Mouse (Mus musculus): Measurements from ENCODE around the gene Vps16. TPM values are rescaled to one million over a fixed set of nuclear protein-coding genes. Genes with fewer than 3 reads are reported as not detected.

The Vps16 gene
- total RNA-seq (2021) (10 to 100 TPM; 55.4 to 57.0 TPM), polyA plus RNA-seq (2012; rRNA removed) (44.8 and 44.9 TPM in 2 replicates)
- long read RNA-seq, transcript Vps16-201 (24 exons, 3,161 nt), result major isoform, 34 of 43 reads
- long read RNA-seq, partial matches to known transcripts, result 1 of 43 reads
- long read RNA-seq, other reads (novel, unspliced or antisense), result 8 of 43 reads

DNA sequence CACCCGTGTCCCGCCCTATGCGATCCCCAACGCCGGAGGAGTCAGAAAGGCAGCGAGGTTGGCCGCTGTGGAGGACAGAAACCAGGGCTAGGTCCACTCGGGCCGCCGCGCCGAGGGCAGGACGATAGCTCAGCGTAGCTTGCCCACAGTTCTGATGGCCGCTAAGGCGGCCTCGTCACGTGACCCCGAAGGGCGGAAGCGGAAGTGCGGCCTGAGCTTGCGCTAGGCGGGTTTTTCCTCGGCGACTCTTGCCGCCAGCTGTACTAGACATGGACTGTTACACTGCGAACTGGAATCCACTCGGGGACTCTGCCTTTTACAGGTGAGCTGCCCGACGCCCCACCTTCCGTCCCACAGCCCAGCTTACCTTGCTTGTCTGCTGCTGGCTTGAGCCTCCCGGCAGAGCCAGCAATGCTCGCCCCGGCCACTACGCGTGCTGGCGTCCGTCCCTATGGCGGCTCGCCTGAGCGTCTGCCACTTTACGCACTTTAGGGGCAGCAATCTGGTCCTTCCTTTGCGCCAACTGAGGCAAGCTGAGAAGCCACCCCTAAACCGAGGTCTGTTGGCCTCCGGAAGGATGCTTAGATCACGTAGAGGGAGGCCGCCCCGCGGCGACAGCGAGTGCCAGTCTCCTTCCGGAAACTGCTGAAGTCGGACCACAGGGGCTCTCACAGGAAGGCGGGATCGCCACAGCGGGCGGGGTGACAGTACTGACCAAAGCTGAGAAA, at the start of gene Vps16, which contains the start of gene Pced1a:
Gene Vps16 (plus strand): TSS at position 214 of the 728 bp plus-strand sequence.
Gene Pced1a (minus strand): TSS at position 576 of the 728 bp plus-strand sequence.
- DNase-seq, result peak; percentile 96

DNA sequence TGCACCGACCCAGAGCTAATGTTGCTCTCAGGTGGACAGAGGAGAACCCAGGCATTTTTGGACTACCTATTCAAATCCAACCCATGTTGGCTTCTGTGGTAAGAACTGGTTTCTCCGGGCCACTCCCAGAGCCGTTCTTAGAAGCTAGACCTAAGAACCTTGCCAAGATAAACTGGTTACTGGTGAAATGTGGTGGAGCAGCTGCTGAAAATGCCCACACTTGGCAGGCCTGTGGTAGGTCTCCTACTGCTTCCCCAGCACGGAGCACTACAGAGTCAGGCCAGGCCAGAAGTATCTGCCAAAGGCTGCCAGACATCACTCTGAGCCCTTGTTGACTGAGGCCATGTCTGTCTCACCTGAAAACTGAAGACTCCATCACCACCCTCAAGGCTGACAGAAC, 49.2 kb upstream of the Vps16 start:
- no peak for DNase-seq

DNA sequence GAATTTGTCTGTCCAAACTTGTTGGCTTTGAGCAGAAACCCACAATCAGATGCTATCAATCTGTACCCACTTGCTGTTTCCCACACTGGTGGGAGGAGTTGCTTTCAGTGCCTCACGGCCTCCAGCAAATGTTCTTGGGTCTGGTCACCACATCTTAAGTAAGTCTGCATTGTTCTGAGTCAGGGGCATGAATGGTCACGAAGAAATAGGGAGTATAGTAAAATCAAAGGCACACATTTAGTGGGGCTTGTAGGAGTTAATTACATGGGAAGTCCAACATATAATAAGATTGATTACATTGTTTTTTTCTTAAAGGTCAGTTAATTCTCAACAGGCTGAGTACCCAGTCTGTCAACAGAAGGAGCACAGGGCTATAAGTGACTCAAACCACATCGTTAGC, 40.9 kb upstream of the Vps16 start:
- DNase-seq, result no peak

DNA sequence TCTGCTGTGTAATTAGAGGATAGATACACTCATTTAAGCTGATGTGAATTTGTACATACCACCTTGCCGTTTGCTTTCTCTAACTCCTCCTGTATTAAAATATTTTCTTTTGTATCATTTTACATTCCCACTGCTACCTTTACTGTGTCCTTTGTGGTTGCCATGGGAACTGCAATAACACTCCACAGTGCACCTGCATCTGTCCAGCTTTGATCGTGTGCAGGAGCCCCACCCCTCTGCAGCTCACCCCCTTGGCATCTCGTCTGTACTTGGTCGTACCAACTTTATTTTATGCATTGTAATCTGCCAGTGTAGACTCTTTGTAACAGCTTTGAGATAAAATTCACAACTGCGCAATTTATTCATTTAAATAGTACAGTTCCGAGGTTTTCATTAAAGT, 40.2 kb upstream of the Vps16 start:
- no peak for DNase-seq

DNA sequence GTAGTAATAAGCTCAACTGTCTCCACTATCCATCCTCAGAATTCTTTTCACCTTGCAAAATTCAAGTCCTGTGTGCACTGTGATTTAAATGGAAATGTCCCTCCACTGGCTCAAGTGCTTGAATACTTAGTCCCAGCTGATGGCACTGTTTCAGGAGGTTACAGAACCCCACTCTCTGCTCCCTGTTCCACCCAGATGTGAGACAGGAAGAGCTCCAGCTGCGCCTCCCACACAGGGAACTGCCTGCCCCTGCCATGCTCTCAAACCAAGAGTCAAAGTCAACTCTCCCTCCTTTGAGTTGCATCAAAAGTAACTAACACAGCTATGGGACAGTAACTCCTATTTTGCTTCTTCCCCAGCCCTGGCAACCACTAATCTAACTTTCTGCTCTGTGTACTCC, 37.9 kb upstream of the Vps16 start:
- DNase-seq, result no peak

DNA sequence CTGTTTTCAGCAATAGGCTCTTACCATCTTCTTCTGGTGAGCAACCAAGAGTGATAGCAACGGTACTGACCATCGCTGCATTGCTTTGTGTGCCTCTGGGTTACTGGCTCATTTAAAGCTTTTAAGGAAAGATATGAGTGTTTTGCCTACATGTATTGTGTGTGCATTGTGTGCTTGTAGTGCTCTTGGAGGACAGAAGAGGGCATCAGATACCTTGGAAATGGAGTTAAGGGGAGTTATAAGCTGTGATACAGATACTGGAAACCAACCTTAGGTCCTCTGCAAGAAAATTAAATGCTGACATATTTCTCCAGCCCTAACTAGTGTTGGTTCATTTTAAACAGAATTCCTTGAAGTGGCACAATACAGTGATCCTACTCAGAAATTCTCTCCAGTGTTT, 35.3 kb upstream of the Vps16 start:
- DNase-seq, result no peak

DNA sequence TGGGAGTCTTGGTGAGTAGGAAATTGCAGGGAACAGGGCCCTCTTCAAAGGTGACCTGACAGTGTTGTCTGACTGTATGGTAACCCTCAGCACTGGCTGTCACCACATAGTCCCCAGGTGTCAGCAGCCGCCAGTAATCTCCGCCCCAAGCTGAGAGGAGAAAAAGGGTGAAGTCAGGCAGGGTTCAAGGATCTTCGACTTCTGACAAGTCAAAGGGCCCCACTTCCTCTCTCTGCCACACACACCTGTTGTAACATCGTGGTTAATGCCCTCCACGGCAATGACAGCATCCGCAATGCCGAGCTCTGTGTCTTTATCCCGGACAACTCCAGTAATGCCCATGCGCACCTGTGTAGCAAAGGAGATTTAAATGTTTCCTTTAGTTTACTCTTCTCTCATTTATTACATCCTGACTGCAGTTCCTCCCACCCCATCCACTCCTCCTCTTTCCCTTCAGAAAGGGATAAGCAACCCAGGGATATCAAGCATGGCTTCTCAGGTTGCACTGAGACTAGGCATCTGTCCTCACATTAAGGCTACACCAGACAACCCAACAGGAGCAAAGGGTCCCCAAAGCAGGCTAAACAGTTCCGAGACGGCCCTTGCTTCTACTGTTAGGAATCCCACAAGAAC, 33.0 kb upstream of the Vps16 start:
- no peak for DNase-seq

DNA sequence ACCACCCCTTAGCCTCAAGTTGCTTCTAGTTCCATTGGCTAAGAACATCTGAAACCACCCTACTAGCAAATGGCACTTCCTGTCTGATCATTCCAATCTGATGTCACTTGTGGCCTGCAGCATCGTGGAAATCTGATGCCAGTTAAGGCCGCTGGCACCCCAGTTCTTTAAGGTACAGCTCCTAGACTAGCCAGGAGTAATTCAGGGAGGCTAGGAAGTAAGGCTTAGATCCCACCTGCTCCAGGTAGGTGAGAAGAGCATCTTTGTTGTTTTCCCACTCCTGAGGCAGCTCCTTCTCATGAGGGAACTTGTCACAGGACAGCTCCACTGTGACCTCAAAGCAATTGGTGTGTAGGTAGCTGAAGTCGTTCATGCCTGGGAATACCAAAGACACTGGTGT, 31.3 kb upstream of the Vps16 start:
- no peak for DNase-seq

DNA sequence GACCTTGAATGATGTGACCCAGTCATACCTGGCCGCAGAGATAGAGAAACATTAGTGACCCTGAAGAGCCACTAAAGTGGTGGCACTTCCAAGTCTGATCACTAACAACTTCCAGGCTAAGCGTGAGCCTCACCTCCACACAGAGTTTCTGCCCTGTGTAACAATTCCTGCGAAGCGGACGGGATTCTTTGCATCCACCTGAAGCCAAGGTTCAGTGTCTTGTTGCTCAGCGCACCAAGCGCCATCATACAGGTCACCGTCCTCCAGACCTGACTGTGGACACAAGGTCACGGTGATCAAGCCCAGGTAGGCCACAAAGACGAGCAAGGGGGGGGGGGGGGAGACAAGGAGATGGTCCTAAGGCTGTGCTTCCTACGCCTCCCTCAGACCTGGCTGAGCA, 28.4 kb upstream of the Vps16 start:
- DNase-seq, result no peak

DNA sequence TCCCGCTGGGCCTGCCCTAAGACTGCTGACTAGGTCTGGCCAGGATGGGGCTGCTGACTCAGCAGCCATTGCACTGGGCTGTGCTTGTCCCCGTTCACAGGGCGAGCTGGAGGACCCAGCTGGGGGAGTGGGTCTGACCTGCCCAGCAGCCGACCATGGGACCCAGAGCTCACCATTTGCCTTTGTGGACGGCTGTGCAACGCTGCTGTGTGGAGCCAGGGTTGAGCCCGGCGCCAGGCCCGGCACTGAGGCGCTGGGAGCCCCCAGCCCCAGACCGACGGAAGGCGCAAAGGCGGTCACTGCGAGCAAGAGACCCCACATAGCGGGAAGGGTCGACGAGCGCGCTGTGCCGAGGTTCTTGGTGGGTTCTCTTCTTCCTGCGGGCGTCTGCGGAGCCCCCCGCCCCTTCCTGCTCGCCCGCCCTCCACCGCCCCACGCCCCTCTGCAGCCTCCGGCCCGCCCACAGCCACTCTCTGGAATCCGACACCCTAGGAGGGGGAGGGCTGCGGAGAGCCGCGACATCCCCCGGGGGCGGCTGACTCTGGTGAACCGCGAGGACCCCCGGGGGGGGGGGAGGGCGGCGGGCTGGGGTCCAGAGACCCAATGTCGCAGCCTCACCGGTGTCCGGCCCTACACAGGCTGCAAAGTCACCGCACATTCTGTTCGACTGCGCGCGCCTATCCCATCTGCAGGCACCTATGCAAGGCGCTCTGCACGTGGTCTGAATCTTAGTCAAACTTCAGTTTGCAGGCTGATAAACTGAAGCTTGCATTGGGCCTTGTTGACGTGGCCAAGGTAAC, 26.8 kb upstream of the Vps16 start, which contains the start of gene Cpxm1:
Gene Cpxm1 (minus strand): TSS at position 389 of the 800 bp plus-strand sequence.
- no peak for DNase-seq

DNA sequence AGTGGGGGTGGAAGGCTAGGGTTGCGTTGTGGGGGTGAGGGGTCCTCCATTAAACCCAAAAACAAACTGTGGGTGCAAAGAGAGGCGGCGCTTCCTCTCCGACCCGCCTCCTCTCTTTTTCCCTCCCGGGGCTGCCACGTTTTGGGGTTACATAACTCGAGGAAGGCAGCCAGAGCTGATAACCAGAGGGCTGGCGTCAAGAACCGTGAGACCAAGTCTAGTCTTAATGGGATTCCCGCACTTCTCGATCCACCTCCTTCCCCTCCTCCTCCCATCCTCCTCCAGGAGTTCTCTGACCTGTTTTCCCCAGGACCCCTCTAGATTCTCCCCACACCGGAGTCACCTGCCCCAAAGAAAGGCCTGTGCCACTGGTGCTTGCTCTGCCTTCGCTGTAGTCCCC, 26.0 kb upstream of the Vps16 start:
- DNase-seq, result peak; percentile 33

DNA sequence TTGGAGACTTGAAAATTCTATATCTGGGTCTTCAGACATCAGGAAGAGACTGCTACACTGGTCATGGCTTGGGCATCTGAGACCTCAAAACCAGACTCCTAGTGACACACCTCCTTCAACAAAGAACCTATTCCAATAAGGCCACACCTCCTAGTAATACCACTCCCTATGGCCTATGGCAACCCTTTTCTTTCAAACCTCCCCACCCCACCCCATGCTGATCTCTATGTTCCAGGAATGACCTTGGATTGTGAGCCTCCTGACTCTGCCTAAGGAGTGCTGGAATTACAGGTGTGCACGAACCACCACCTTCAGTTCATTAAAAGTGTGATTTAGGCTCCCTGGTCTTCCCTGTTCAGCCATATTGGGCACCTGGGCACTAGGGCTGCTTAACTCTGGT, 24.1 kb upstream of the Vps16 start:
- DNase-seq, result no peak

DNA sequence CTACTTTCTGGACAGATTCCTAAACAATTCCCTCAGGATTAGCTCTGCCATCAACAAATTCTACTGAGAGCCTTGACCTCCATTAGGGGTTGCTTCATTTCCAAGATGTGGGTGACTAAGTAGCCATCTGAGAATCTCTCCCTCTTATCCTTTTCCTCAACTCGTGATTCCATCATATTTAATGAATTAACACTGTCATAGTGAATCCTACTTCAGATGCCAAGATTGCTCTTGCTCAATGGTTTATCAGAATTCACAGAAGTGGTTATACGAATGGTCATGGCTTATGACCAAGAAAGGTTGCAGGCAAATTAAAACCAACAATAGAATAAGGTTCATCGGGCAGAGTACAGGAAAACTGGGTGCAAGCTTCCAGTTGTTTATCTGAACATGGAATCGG, 22.2 kb upstream of the Vps16 start:
- DNase-seq, result no peak

DNA sequence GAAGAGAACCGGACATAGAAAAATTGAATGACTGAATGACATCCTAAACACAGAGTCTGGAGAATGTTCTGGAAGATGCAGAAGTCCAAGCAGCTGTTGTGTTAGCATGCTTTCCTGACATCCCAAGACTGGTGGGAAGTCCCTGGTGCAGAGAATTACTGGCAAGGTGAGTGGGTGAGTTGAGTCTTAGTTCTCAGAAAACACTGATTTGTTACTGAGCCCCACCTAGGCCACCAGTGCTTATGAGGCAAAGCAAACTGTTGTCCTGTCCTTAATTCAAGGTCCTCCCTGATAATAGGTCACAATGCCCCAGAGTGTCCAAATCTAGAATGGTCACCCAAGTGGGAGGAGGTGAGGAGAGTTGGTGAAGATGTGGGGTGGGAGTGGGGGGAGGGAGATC, 19.2 kb upstream of the Vps16 start, which contains the start of the genes Gm28372 and 1700020A23Rik:
Gene Gm28372 (plus strand): TSS at position 301 of the 400 bp plus-strand sequence.
Gene 1700020A23Rik (plus strand): TSS at position 321 of the 400 bp plus-strand sequence.
- DNase-seq, result no peak

DNA sequence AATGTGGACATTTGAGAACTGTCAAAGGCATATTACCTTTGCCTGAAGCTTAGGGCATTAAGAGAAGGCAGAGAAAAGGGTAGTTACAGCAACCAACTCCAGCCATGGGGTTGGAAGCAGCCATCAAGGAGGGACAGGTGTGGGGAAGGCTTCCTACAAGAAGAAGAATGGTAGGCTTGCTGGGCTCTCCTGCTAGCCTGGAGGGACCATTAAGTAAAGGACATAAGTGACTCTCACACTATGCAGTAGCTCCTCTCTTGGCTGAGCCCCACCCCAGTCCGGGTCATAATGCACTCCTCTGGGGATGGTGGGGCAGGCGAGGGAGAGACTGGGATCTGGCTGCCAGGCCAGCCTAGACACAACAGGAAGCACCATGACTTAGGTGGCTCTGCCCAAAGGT, 18.0 kb upstream of the Vps16 start, which contains the start of gene Tmem239:
Gene Tmem239 (plus strand): TSS at position 301 of the 400 bp plus-strand sequence.
- no peak for DNase-seq

DNA sequence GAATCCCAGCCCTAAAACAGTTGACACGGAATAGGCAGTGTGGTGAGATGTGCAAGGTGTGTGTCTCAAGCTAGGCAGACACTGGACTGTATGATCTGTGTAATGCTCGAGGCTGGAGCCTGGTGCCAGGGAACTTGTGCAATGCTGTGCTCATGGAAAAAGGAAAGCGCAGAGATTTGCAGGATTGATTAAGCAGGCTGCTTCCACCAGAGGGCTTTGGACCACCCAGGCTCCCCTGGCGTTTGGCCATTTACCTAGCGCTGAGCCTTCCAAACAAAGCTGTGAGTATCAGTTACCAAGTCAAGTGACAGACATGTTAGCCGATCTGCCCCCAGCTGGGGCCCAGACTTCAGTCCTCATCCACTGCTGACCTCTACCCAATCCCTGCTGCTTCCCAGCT, 15.9 kb upstream of the Vps16 start:
- no peak for DNase-seq

DNA sequence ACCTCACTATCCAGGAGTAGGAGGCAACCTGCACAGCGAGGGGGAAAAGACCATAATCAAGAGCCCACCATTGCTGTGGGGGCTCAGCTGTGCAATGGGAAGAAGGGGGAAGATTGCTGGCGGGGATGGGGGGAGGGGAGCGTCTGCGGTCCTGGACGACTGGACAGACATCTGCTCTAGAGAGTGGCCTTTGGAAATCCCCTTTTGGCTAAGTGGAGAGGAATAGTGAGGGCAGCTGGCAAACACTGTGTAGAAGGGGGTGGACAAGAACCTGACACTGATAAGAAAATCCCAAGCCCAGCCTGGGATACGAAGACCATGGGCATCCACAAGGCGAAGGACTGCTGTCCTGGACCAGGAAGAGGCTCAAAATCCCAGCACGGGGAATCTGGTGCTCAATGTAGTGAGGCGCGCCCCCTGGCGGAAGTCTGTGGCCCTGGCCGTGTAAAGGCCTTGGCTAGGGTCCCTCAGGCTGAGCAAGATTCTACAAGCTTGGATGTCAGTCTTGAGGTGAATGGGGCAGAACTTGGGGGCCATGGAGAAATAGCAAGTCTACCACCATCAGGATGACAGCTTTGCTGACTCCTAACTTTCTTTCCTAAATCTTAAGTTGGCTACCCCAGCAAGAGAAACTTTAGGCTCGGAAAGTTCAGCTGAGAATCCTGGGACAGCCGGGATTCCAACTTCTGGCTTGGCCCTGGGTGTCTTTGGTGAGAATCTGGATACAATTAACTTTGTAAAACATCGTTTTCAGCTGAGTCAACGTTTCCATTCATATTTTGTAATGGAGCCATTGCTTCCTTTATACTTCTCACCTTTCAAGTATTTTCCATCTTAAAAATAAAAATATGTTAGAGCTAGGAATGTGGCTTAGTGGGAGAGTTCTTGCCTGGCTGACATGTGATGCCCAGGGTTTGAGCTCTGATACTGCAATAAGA, 12.3 kb upstream of the Vps16 start:
- peak; percentile 87 for DNase-seq

DNA sequence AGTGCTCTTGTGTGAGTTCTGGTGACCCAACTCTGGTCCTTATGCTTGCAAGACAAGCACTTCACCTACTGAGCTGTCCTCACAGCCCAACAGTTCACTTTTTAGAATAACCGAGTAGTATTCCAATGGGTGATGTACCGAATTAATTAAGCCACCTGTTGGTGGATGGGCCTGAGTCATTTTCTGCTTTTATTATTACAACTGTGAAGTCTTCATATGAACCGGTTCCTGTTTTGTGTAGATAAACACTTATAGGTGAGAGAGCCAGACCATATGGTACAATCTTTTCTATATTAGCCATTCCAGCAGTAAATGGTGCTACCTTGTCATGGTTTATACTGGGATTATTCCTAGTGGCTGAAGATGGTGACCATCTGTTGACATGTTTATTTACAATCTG, 11.4 kb upstream of the Vps16 start:
- DNase-seq, result no peak

DNA sequence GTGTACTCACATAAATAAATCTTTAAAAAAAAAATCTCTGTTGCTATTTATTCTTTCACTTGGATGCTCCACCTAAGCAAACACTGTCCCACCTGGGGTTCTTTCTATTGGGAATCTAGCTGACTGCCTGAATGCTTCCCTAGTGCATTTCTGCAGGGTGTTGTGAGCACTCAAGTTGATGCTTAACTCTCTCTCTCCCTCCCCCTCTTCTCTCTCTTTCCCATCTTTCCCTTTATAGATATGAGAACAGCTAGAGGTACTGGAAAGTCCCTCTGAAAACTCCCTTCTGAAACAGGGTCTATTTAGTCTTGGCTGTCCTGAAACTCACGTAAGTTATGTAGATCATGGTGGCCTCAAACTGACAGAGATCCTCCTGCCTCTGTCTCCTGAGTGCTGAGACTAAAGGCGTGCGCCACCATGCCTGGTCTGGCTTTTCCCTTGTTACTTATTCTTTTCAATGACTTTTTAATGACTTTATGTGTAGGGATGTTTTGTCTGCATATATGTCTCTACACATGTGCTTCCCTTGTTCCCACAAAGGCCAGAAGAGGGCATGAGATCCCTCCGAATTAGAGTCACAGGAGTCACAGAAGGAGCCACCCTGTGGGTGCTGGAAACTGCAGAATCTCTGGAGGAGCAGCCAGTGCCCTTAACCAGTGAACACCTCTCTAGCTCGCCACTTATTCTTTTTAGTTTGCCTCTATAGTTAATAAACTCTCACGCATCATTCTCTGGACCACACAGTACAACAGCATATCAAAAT, 9.9 kb upstream of the Vps16 start:
- DNase-seq, result no peak

All from adrenal gland, adult 2 months (tissue).